Mouse (Mus musculus) liver, adult 2 months (tissue): ENCODE measurements around the gene Hmga1b.

Experiments
- CTCF ChIP-seq: fragments of 200-500 bp; IDR thresholded peaks from 2 replicates; pipeline ENCODE4 v1.5.1; 2011; ENCODE audit warnings: low read depth, low read length, control low read depth
- POLR2A ChIP-seq: fragments of 200-500 bp; IDR thresholded peaks from 2 replicates; pipeline ENCODE4 v1.6.1; 2011; ENCODE audit warnings: low read length, control low read depth; ENCODE audit not compliant: insufficient read depth; ENCODE audit errors: extremely low read depth

GRCm38 (mm10) chr11:120719242-120719641 lies 43.4 kb upstream of the Hmga1b start:
- no peak for TF ChIP-seq POLR2A
- TF ChIP-seq CTCF, result no peak
